Mouse (Mus musculus) hindbrain, embryonic 16.5 days (tissue): ENCODE measurements around the gene Fance. TPM values are rescaled to one million over a fixed set of nuclear protein-coding genes. Genes with fewer than 3 reads are reported as not detected.
"Not testable (repeated sequence)": the region's sequence is repeated elsewhere in the genome, so short reads cannot be mapped to it uniquely, and the experiment has no call there.

Experiments
- ATAC-seq: fragments of 200-750 bp; cut with Nextera tagmentation; 2 replicates; pipeline ENCODE4 v1.8.0; 2017; ENCODE audit warnings: moderate TSS enrichment, moderate library complexity
- H3K27ac ChIP-seq: fragments of 300-500 bp; sonication (generic); 2 replicates; pipeline ENCODE4 v1.5.1; 2014; ENCODE audit warnings: low read depth, mild to moderate bottlenecking, control low read depth, low read length, moderate library complexity
- H3K27me3 ChIP-seq: fragments of 300-500 bp; sonication (generic); replicated peaks from 2 replicates; pipeline ENCODE4 v1.6.1; 2014; ENCODE audit warnings: low read length; ENCODE audit not compliant: control insufficient read depth, insufficient read depth
- H3K36me3 ChIP-seq: fragments of 300-500 bp; sonication (generic); 2 replicates; pipeline ENCODE4 v1.6.1; 2014; ENCODE audit warnings: mild to moderate bottlenecking, low read length, moderate library complexity, mixed read lengths; ENCODE audit not compliant: control insufficient read depth, insufficient read depth
- H3K4me1 ChIP-seq: fragments of 300-500 bp; sonication (generic); 2 replicates; pipeline ENCODE4 v1.6.1; 2014; ENCODE audit warnings: low read depth, low read length; ENCODE audit not compliant: control insufficient read depth, insufficient read depth
- H3K4me2 ChIP-seq: fragments of 300-500 bp; sonication (generic); 2 replicates; pipeline ENCODE4 v1.6.1; 2014; ENCODE audit warnings: mild to moderate bottlenecking, low read length, control low read depth, moderate library complexity
- H3K4me3 ChIP-seq: fragments of 300-500 bp; sonication (generic); 2 replicates; pipeline ENCODE4 v1.5.1; 2014; ENCODE audit warnings: mild to moderate bottlenecking, low read length, control low read depth, moderate library complexity
- H3K9ac ChIP-seq: fragments of 300-500 bp; sonication (generic); 2 replicates; pipeline ENCODE4 v1.6.1; 2014; ENCODE audit warnings: low read depth, mild to moderate bottlenecking, control low read depth, low read length, moderate library complexity
- H3K9me3 ChIP-seq: fragments of 300-500 bp; sonication (generic); 2 replicates; pipeline ENCODE4 v1.6.1; 2014; ENCODE audit warnings: mild to moderate bottlenecking, low read length, moderate library complexity; ENCODE audit not compliant: control insufficient read depth
- WGBS: fragments of 180-500 bp; shearing (Covaris S2); extraction: QIAGEN DNeasy Blood & Tissue Kit; methylation state at CpG from one replicate; pipeline ENCODE4 v1.1.7; 2014; 5-methylcytosine and 5-hydroxymethylcytosine counted together
- polyA plus RNA-seq: library from polyadenylated mRNA; unstranded; fragments of >200 nt; fragmentation: Nextera tagmentation; extraction: Ambion mirVana; gene quantifications from 2 replicates; pipeline ENCODE4 v1.2.1, GENCODE M21; 2015

Gene Fance
- polyA plus RNA-seq, 1 experiment from 2014 or later = 25.0 TPM

DNA sequence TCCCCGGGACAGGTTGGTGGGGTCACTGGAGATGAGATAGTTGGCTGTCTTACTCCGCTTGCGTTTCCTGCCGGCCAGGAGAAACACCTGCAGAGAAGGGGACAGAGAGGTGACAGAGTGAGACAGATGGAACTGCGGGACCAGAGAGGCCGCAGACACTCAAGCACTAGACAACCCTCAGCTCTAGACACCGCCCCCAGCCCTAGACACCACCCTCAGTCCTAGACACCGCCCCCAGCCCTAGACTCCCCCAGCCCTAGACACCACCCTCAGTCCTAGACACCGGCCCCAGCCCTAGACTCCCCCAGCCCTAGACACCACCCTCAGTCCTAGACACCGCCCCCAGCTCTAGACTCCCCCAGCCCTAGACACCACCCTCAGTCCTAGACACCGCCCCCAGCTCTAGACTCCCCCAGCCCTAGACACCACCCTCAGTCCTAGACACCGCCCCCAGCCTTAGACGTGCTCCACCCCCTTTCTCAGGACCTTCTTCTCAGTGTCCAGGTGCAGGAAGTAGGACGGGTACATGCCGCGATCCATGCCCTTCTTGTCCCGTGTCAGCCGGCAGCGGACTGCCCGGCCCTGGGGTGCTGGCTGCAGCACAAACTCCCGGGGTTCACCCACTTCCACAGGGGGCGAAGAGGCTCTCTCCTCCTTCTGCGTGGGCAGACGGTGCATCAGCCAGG is 45.4 kb downstream of the Fance start:
- H3K27ac ChIP-seq, H3K36me3 ChIP-seq, H3K4me3 ChIP-seq, H3K9me3 ChIP-seq, H3K4me2 ChIP-seq, H3K9ac ChIP-seq, ATAC-seq: not testable (repeated sequence)
- 21% methylated on average over 22 of the region's 24 CpGs for WGBS
- H3K4me1 ChIP-seq = peaks cover 11% of the 10 kb centered on the region
- peaks cover 23% of the 10 kb centered on the region for H3K27me3 ChIP-seq

DNA sequence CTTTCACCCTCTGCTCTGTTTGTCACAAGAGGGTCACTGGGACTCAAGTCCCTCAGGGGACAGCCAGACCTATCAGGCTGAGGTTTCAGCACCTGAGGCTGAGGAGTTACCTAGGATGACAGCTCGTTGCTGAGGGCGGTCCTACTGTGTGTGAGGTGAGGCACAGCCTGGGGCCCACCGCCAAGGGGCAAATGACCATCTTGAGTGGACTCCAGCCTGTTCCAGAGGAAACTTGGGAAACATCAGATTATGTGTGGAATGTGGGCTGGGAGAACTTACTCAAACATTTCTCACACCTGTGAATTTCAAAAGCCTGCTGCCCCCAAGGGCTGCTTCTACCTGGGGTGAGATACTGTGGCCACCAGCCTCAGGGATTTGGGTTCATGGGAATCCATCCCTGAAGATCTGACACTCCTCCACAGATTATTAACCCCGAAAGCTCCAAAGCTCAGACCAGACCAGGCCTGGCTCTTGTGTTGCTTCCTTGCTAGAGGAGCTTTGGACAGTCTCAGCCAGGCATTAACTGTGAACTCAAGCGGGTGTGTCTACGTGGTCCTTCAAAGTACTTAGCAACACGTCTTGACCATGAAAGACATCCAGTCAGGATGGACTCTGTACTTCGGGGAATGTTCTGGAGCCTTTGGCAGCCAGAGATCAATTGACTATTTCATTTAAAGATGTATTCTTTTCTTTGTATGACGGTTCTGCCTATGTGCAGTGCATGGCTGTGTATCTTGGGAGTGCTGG is 47.4 kb downstream of the Fance start:
- WGBS = 82% methylated on average over 9 of the region's 9 CpGs
- Histone ChIP-seq H3K4me3 (no peak overlapping the region), H3K4me2 (no peak overlapping the region), H3K36me3 (no peaks in the 10 kb centered on the region), H3K27ac (no peak overlapping the region), H3K27me3 (peaks cover 34% of the 10 kb centered on the region), H3K9me3 (no peaks in the 10 kb centered on the region), H3K9ac (no peak overlapping the region), H3K4me1 (peaks cover 20% of the 10 kb centered on the region)
- no peak for ATAC-seq

DNA sequence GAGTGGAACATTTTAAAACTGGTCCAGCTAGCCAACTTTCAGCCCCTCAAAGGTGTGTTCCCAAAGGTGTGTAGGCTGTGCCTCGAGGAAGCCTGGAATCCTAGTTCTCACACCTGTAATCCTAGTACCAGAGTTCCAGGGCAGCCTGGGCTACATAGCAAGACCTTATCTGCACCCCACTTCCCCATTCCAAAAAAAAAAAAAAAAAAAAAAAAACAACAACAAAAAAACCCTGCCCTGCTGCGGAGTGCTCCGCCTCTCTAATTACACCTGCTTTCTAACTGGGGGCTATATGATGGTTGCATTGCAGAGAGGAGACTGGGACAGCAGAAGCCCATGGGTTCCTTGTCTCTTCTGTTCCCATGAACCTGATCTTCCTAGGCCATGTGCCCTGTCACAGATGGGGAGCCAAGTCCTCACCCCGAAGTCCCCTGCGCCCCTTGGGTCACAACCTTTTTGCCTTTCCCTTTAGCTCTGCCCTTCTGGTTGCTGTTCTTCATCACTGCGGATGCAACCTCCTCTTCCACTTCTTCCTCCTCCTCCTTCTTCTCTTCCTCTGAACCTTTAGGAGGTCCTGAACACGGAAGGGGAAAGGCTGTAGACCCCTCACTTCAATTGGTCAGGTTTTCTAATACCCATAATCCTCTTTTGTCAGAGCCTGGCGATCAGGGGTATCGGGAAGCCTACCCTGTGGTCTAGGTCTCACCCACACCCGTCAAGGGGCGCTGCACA is 48.8 kb downstream of the Fance start:
- H3K9ac ChIP-seq = peak overlapping the region; percentile 47
- peaks cover 39% of the 10 kb centered on the region for H3K27me3 ChIP-seq
- H3K4me3 ChIP-seq = peak overlapping the region; percentile 38
- peak overlapping the region; percentile 50 for H3K4me2 ChIP-seq
- WGBS = 36% methylated on average over 11 of the region's 11 CpGs
- no peak for ATAC-seq
- no peaks in the 10 kb centered on the region for H3K36me3 ChIP-seq
- H3K27ac ChIP-seq = no peak overlapping the region
- H3K9me3 ChIP-seq = no peaks in the 10 kb centered on the region
- peaks cover 20% of the 10 kb centered on the region for H3K4me1 ChIP-seq

DNA sequence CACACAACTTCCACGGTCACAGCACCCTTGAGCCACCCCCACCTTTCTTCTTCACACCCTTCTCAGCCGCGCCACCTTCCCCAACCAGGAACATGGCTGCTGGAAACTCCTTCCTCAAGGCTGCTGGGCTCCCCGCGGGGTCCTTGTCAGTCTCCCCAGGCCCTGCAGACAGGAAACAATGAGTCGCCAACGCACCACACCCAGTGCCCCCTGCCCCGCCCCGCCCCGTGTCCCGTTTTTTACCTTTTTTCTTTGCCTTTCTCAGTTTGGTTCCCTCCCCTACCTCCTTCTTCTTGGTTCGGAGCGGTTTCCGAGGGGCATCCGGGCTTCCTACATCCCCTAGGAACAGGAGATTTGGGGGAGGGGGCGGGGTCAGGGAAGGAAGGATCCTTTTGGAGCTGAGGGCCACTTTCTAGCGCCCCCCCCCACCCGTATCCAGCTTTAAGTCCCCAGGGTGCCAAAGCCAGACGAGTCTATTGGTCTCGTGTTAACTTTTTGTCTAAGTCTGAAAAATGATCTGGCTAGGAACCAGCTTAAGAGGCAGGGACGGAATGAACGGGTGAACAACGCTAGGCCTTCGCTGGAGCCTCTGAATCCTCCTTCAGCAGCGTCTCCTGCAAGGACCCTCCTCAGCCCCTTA is 49.5 kb downstream of the Fance start:
- H3K9me3 ChIP-seq = no peaks in the 10 kb centered on the region
- peaks cover 20% of the 10 kb centered on the region for H3K4me1 ChIP-seq
- no peak overlapping the region for H3K27ac ChIP-seq
- peak overlapping the region; percentile 50 for H3K4me2 ChIP-seq
- H3K36me3 ChIP-seq = no peaks in the 10 kb centered on the region
- peak overlapping the region; percentile 38 for H3K4me3 ChIP-seq
- H3K9ac ChIP-seq = peak overlapping the region; percentile 47
- ATAC-seq = no peak; the same call in 1 of the 2 replicates
- 2% methylated on average over 25 of the region's 25 CpGs for WGBS
- H3K27me3 ChIP-seq = peaks cover 39% of the 10 kb centered on the region

DNA sequence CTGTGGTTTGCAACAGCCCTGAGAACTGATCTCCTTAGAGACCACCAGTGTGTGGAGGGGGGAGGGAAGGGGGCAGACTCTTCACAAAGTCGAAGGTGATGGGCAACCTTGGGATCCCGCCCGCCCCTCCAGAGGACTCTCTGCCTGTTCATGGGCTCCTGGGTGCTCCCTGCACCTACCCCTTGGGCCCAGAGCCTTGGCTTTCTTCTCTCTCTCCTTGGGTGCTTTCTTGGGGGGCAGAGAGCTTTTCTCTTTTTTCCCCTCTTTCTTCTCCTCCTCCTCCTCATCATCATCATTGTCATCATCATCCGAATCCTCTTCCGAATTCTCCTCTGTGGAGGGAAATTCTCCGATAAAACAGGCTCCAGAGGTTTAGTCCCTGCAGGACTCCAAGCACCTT is 50.2 kb downstream of the Fance start:
- Histone ChIP-seq H3K4me2 (no peak overlapping the region; the same call in 1 of the 2 replicates), H3K27me3 (peaks cover 34% of the 10 kb centered on the region), H3K27ac (no peak overlapping the region), H3K9me3 (no peaks in the 10 kb centered on the region), H3K4me3 (no peak overlapping the region), H3K36me3 (no peaks in the 10 kb centered on the region), H3K9ac (no peak overlapping the region), H3K4me1 (peaks cover 20% of the 10 kb centered on the region)
- no peak for ATAC-seq
- 13% methylated on average over 6 of the region's 6 CpGs for WGBS

DNA sequence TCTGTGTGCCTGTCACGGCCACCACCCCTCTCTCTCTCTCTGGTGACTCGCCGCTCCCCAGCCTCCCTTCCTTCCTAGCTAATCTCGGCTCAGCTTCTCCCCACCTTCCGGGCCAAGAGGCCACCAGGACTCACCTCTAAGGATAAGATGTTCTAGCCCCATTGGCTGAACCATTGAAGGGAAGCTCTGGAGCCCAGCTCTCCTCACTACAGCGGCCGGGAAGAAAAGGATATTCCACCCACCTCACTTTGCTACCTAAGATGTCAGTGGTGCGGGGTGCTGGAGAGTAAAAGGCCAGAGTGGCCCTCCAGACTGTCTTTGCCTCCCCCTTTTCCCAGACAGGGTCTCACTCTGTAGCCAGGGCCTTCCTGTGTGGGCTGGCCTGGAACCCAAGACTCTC is 51.8 kb downstream of the Fance start, which contains the start of gene Tulp1:
TSS of gene Tulp1 (minus strand) at position 101 of the 400 bp plus-strand sequence.
- H3K36me3 ChIP-seq = no peaks in the 10 kb centered on the region
- WGBS = 36% methylated on average over 8 of the region's 8 CpGs
- no peak for ATAC-seq
- H3K9me3 ChIP-seq = no peaks in the 10 kb centered on the region
- peak within 1 kb of the TSS; percentile 17; the same call in 1 of the 2 replicates for H3K9ac ChIP-seq
- H3K4me3 ChIP-seq = peak within 1 kb of the TSS; percentile 24
- no peak within 1 kb of the TSS for H3K27ac ChIP-seq
- peaks cover 20% of the 10 kb centered on the region for H3K4me1 ChIP-seq
- H3K27me3 ChIP-seq = peaks cover 29% of the 10 kb centered on the region
- peak within 1 kb of the TSS; percentile 44 for H3K4me2 ChIP-seq

DNA sequence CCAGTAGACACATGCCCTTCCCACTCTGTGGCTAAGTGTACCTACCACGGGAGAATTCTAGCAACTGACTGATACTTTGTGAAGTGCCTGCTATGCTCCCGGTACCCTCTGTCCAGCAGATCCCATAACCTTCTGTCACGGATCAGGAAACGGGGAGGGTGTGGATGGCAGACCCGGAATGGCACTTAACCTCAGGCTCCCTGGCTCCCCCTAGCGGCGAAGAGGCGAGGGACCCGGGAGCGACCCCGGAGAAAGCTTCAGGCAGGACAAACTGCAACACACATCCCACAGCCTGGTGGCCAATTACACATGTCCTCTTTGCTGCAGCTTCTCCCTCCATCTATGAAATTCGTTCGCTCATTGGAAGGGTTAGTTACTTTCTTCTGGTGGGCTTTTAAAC is 55.1 kb downstream of the Fance start:
- H3K4me2 ChIP-seq = no peak overlapping the region
- peaks cover 22% of the 10 kb centered on the region for H3K27me3 ChIP-seq
- H3K9ac ChIP-seq = no peak overlapping the region
- no peaks in the 10 kb centered on the region for H3K36me3 ChIP-seq
- H3K27ac ChIP-seq = no peak overlapping the region
- H3K4me1 ChIP-seq = peaks cover 11% of the 10 kb centered on the region
- H3K9me3 ChIP-seq = no peaks in the 10 kb centered on the region
- ATAC-seq = no peak
- WGBS = 7% methylated on average over 13 of the region's 13 CpGs
- H3K4me3 ChIP-seq = no peak overlapping the region

DNA sequence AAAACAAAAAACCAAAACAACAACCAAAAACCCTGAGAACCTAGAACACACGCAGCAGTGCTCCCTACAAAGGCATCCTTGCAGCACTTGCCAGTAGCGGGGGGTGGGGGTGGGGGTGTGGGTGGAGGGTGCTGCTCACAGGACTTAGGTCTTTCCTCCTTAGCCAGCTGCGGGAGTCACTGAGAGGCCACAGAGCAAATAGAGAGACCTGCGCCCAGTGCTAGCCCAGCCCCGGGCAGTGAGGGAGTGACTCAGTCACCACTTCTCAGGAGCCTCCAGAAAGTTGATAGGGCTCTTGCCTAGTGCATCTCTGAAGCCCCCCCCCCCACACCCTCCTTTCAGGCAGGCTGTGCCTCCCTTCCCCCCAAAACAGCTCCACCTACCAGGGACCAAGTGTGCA is 55.7 kb downstream of the Fance start:
- no peak overlapping the region for H3K27ac ChIP-seq
- ATAC-seq = no peak
- H3K4me1 ChIP-seq = peaks cover 5% of the 10 kb centered on the region
- peaks cover 20% of the 10 kb centered on the region for H3K27me3 ChIP-seq
- H3K36me3 ChIP-seq = no peaks in the 10 kb centered on the region
- no peak overlapping the region for H3K4me3 ChIP-seq
- no peak overlapping the region for H3K9ac ChIP-seq
- H3K9me3 ChIP-seq = no peaks in the 10 kb centered on the region
- WGBS = 80% methylated on average over 5 of the region's 5 CpGs
- no peak overlapping the region for H3K4me2 ChIP-seq
